Mouse (Mus musculus) gastrocnemius, postnatal 4 days (tissue): ENCODE data around the gene Zfp689. TPM values are rescaled to one million over a fixed set of nuclear protein-coding genes. Genes with fewer than 3 reads are reported as not detected.
"Not testable (repeated sequence)": the region's sequence is repeated elsewhere in the genome, so short reads cannot be mapped to it uniquely, and the experiment has no call there.

Source experiments
- DNase-seq, 2 experiments: peaks; one replicate each; pipeline ENCODE4 v3.0.0; 2021 to 2022; ENCODE audit warnings: low spot score in 2 of 2, mixed read lengths in 2 of 2
- long read RNA-seq, 2 experiments: library from polyadenylated mRNA; stranded (forward); transcript quantifications; one replicate each; pipeline ENCODE4 v2.0.0; 2021
- total RNA-seq, 2 experiments: library from RNA; stranded (reverse); gene quantifications; 2 replicates each; pipeline ENCODE4 v1.2.3; 2021

Zfp689 gene
- 1 to 10 TPM; 3.3 to 3.4 TPM for total RNA-seq
- long read RNA-seq, experiment 1, partial matches to known transcripts: 0 of 4 reads
- long read RNA-seq, experiment 1, other reads (novel, unspliced or antisense): 2 of 4 reads
- long read RNA-seq, experiment 2, partial matches to known transcripts: 0 of 3 reads
- long read RNA-seq, experiment 2, other reads (novel, unspliced or antisense): 0 of 3 reads

GRCm38 (mm10) chr7:127448521-127449300 is at the start of gene Zfp689:
Gene Zfp689, minus strand, starts transcription at chr7:127449158.
- peak; percentile 81 to 90 for DNase-seq

DNA sequence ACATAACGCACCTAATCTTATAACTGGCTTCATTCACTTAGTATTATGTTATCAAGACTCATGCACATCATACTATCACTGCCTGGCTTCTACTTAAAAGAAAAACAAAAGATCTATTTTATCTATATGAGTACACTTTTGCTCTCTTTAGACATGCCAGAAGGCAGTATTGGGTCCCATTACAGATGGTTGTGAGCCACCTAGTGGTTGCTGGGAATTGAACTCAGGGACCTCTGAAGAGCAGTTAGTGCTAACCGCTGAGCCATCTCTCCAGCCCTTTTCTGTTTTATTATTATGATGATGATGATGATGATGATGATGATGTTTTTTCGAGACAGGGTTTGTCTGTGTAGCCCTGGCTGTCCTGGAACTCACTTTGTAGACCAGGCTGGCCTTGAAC is 49.4 kb upstream of the Zfp689 start:
- DNase-seq: no peak

- no peak for DNase-seq
Observed at GRCm38 (mm10) chr7:127497382-127497781, 48.4 kb upstream of the Zfp689 start.

GRCm38 (mm10) chr7:127494648-127495047 is 45.7 kb upstream of the Zfp689 start:
- no peak for DNase-seq

GRCm38 (mm10) chr7:127491846-127492245 is 42.9 kb upstream of the Zfp689 start:
- no peak for DNase-seq

GRCm38 (mm10) chr7:127489982-127490381 is 41.0 kb upstream of the Zfp689 start:
- DNase-seq: no peak

DNA sequence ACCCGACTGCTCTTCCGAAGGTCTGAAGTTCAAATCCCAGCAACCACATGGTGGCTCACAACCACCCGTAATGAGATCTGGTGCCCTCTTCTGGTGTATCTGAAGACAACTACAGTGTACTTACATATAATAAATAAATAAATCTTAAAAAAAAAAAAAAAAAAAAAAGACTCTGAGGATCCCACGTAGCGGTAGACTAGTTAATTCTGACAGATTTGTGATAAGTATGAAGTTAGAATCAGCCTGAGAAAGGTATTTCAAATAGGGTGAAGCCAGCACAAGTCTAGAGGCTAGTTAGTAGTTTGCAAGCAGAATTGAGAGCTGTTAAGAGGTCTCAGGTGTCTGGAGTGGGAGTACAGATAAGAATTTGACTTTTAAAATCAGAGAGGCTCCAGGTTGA is 39.4 kb upstream of the Zfp689 start:
- not testable (repeated sequence) for DNase-seq

DNA sequence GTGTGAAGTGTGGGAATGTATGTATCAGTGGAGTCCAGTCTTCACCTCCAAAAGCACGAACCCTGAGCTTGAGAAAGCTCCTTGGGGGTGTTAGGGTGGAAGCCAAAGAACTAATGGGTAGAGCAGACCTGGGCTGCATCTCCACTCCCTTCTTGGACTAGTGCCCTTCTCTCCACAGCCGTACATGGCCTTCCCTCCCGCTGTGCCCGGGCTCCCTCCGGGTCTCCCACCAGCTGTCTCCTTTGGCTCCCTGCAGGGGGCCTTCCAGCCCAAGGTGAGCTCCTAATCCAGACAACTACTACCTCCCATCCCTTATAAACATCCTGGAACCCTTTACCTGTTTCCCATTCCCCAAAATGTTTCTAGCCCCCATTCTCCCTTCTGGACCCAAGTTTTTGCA is 36.5 kb upstream of the Zfp689 start:
- no peak for DNase-seq

GRCm38 (mm10) chr7:127480321-127480720 is 31.4 kb upstream of the Zfp689 start:
- no peak for DNase-seq

- no peak for DNase-seq
Observed at GRCm38 (mm10) chr7:127479318-127480225, 30.6 kb upstream of the Zfp689 start.

DNA sequence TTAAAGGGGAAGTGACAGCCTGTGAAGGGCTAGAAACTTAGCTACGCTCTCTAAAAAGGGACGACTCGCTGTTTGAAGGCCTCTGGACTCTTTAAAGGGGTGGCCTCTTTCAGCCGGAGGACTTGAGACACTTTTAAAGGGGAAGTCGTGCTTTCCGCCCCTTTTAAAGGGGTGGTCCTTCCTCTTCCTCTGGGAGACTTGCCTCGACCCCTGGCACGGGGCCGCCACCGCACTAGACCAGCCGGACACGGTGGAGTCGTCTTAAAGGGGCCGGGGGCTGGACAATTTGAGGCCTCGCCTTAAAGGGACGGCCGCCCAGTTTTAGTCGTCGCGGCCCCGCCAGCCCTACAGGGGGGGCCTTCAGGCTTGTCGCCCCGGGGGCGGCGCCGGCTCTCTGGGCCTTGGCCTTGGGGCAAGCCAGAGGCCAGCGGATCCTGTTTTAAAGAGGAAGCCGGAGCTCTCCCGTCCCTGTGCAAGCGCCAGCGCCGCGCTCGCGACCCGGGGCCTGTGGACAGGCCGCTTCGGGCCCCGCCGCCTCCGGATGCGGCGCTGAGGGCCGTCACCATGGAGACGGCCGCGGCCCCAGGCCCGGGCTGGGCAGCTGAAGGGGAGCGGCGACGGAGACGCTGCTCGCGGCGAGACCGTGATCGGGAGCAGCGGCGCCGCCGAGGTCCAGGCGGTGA is 29.8 kb upstream of the Zfp689 start, which contains the start of gene Fbrs:
TSS of gene Fbrs (plus strand) at position 565 of the 683 bp plus-strand sequence.
- DNase-seq: peak; percentile 96 to 98

DNA sequence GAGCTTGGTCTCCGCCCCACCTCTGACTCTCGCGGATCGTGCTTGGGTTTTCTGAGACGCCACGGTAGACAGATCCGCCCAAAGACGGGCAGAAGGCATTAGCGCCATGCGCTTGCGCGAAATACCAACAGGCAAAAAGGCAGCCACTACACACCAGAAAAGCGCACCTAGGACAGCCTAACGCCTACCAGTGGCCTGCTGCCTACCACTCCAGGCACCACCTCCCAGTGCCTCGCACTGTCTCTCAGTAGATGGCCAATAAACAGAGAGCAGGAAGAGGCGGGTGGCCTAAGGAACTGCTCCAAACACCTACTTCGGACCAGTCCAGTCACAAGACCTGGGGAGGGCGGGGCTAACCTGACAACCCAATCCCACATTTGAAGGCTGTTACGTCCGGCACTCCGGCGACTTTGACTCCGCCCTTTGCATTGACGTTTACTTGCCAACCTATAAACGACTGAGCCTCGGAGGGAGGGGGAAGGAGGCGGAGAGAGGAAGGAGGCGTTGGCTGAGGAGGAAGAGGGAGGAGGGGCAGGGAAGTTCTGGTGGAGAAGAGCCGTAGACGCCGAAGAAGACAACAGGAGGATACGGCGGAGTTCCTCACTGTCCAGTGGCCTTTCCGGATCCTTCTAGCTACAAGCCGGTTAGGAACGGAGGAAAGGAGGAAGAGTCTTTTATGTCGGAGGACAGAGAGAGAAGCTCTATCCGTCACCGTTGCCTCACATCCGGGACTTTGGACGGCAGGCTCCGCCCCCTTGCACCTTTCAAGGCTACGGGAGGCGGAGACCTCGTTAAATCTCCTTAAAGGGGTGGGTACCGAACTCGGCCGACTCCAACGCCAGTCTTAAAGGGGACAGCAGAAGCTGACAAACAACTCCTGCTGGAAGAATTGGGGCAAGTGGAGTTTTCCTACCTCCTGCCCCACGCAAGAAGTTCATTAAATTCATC is 29.0 kb upstream of the Zfp689 start:
- peak; percentile 92 to 99 for DNase-seq

- DNase-seq: no peak
Observed at GRCm38 (mm10) chr7:127476855-127477254, 27.9 kb upstream of the Zfp689 start.

DNA sequence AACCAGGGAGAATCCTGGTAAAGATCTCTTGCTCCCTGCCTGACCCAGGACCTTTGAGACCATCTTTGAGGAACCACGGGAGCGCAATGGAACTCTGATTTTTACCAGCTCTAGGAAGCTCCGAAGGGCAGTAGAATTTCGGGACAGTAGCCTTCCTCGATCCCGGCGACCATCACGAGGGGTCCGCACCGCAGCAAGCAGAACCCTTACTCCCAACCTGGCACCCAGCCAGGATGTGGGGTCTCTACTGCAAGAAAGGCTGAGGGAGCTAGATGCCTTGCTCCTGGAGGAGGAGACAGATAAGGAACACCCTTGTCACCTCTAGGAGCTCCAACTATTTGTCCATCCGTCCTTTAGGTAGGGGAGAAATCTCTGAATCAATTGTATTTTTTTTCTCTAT is 27.4 kb upstream of the Zfp689 start:
- DNase-seq: no peak

GRCm38 (mm10) chr7:127475186-127475740 is 26.3 kb upstream of the Zfp689 start:
- DNase-seq: no peak

GRCm38 (mm10) chr7:127474378-127475070 is 25.6 kb upstream of the Zfp689 start:
- no peak for DNase-seq

GRCm38 (mm10) chr7:127473705-127474104 is 24.7 kb upstream of the Zfp689 start:
- DNase-seq: no peak

- no peak for DNase-seq
Observed at GRCm38 (mm10) chr7:127472060-127472459, 23.1 kb upstream of the Zfp689 start.

DNA sequence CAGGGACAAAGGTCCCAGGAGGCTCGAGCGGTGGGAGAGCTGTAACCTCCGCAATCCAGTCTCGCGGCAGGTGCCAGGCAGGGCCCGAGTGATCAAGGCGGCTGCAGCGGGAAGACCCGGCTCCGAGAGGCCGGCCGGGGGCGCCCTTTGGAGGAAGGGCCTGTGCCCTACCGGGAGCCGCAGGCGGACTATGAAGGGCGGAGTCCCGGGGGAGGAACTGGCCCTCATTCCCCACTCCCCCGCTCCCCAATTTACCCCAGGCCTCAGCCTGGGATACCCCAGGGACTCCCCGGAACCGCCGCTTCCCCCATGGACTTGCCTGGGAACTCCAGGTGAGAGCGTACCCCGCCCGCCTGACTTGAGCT is 22.7 kb upstream of the Zfp689 start:
- DNase-seq: peak in 1 of 2 experiments; percentile 40
